In genomic region chr14:25811026-25811425, GRCm38 (mm10) we compare ENCODE assay signal across 7 mouse cellular contexts. TPM values are rescaled to one million over a fixed set of nuclear protein-coding genes. Genes with fewer than 3 reads are reported as not detected.
A peak's percentile ranks its signal among the peaks of the same experiment; 100 is the strongest.
DNase-seq lines count a peak whose midpoint lies in the region; TF ChIP-seq lines count a peak whose summit lies in the region.
"Not testable (repeated sequence)": the region's sequence is repeated elsewhere in the genome, so short reads cannot be mapped to it uniquely, and the experiment has no call there.
"Had no signal": no experiment of that assay in that cellular context is flagged by ENCODE, and none has a peak within 500 bp of the region (broad histone marks: within the 10 kb centered on the region; RNA-seq: fewer than 3 reads in every experiment).

No protein-coding gene starts in this region.

- TF ChIP-seq POLR2A in ES-Bruce4 (IDR thresholded peaks at IDR 0.05; ENCODE audit: insufficient read depth, low read length), result not testable (repeated sequence)

- not testable (repeated sequence) for H3K9ac ChIP-seq in ES-Bruce4 (ENCODE audit: low read depth, poor library complexity, severe bottlenecking); ES-E14 (ENCODE audit: insufficient read depth, low read depth, low read length, poor library complexity, severe bottlenecking)

- not testable (repeated sequence) for TF ChIP-seq EP300 in ES-Bruce4 (IDR thresholded peaks at IDR 0.05; ENCODE audit: insufficient read depth, low read depth, low read length)

- 0 out of 2 replicates have a peak overlapping the region, but pooled peaks have one; percentile 23 for H3K4me3 ChIP-seq in E14TG2a.4 (replicated peaks; ENCODE audit: low read length)
- not testable (repeated sequence) for H3K4me3 ChIP-seq in ES-Bruce4 (ENCODE audit: low read depth, low read length); ES-E14 (ENCODE audit: insufficient read depth in 1 of 2, low read depth in 1 of 2, low read length in 2 of 2, poor library complexity in 1 of 2, severe bottlenecking in 1 of 2)

- H3K36me3 ChIP-seq in E14TG2a.4 (ENCODE audit: insufficient read depth, low read length); ES-Bruce4 (ENCODE audit: control insufficient read depth, insufficient read depth, low read length, poor library complexity, severe bottlenecking); ES-E14 (ENCODE audit: control insufficient read depth, insufficient read depth, low read length, poor library complexity, severe bottlenecking): not testable (repeated sequence)

- in situ Hi-C loops in ES-E14 (cut with MboI; ENCODE audit: low sequenced_read_pairs in 2 of 2, unreplicated experiment in 2 of 2), result not testable (repeated sequence)

- DNase-seq in ES-CJ7 (ENCODE audit: low read depth, low spot score) (peak; percentile 77), ES-E14 (ENCODE audit: low read depth, low spot score) (peak; percentile 38), R1 (ENCODE audit: low read depth, low spot score) (peak; percentile 90), ZHBTc4 (ENCODE audit: low read depth, low spot score) (peak; percentile 77)

- not testable (repeated sequence) for TF ChIP-seq CTCF in E14TG2a.4 (conservative IDR thresholded peaks at IDR 0.05; ENCODE audit: low read length); ES-Bruce4 (IDR thresholded peaks at IDR 0.05; ENCODE audit: low read depth, low read length)

- H3K9me3 ChIP-seq in E14TG2a.4 (ENCODE audit: low read length); ES-Bruce4 (replicated peaks; ENCODE audit: control insufficient read depth, insufficient read depth, low read length, poor library complexity, severe bottlenecking); ES-E14 (ENCODE audit: control insufficient read depth, insufficient read depth, low read depth, low read length): not testable (repeated sequence)

- H3K4me1 ChIP-seq in E14TG2a.4 (replicated peaks; ENCODE audit: low read depth, low read length), result peaks cover 40% of the 10 kb centered on the region
- not testable (repeated sequence) for H3K4me1 ChIP-seq in ES-Bruce4 (ENCODE audit: control insufficient read depth, insufficient read depth, low read length); ES-E14 (ENCODE audit: control insufficient read depth in 2 of 2, insufficient read depth in 2 of 2, low read length in 2 of 2, poor library complexity in 1 of 2)

- H3K27ac ChIP-seq in ES-Bruce4 (ENCODE audit: insufficient read depth, low read length), result 0 out of 2 replicates have a peak overlapping the region, but pooled peaks have one; percentile 16
- not testable (repeated sequence) for H3K27ac ChIP-seq in ES-E14 (ENCODE audit: insufficient read depth, low read depth, low read length, poor library complexity, severe bottlenecking)

- H3K27me3 ChIP-seq in E14TG2a.4 (ENCODE audit: insufficient read depth, low read length); ES-Bruce4 (ENCODE audit: control insufficient read depth, insufficient read depth, low read length, poor library complexity, severe bottlenecking): not testable (repeated sequence)

RNA-seq across cellular contexts. Expression of gene Anxa11, which starts 30.9 kb away (rescaled TPM):
- polyA plus RNA-seq in ES-Bruce4 (2011; ENCODE audit: insufficient read depth, insufficient read length, low read depth, missing spikeins), result 106 and 109 TPM in 2 replicates
- total RNA-seq in ES-E14 (2012; rRNA removed), result 17.0 and 18.7 TPM in 2 replicates

RNA-seq across cellular contexts. Expression of gene Zcchc24, which starts 42.2 kb away (rescaled TPM):
- 9.0 and 9.5 TPM in 2 replicates for polyA plus RNA-seq in ES-Bruce4 (2011; ENCODE audit: insufficient read depth, insufficient read length, low read depth, missing spikeins)
- total RNA-seq in ES-E14 (2012; rRNA removed), result 4.1 and 5.7 TPM in 2 replicates
- polyA plus RNA-seq: G1E had no signal

Comparison
In these comparisons a context has a peak if more than half of its experiments do, and no peak if none do; other contexts are left out.
1. DNase-seq: peak in every context shown above with its lines; median percentile 90 in R1; 77 in ES-CJ7; 77 in ZHBTc4; 38 in ES-E14.